Mouse (Mus musculus) testis, adult 2 months (tissue): ENCODE data around the gene Gm5065. TPM values are rescaled to one million over a fixed set of nuclear protein-coding genes. Genes with fewer than 3 reads are reported as not detected.

ENCODE experiments used
- H3K27ac ChIP-seq: fragments of 200-500 bp; 2 replicates; pipeline ENCODE4 v1.5.1; 2012; ENCODE audit warnings: low read depth, low read length; ENCODE audit not compliant: control insufficient read depth, insufficient read depth
- H3K27me3 ChIP-seq: fragments of 200-500 bp; 2 replicates; pipeline ENCODE4 v1.6.1; 2012; ENCODE audit warnings: mild to moderate bottlenecking, low read length, moderate library complexity; ENCODE audit not compliant: control insufficient read depth, insufficient read depth
- H3K36me3 ChIP-seq: fragments of 200-500 bp; 2 replicates; pipeline ENCODE4 v1.6.1; 2012; ENCODE audit warnings: mild to moderate bottlenecking, low read length; ENCODE audit not compliant: control insufficient read depth, insufficient read depth
- H3K4me1 ChIP-seq: fragments of 200-500 bp; 2 replicates; pipeline ENCODE4 v1.6.1; 2012; ENCODE audit warnings: low read length; ENCODE audit not compliant: control insufficient read depth, insufficient read depth
- H3K4me3 ChIP-seq: fragments of 200-500 bp; 2 replicates; pipeline ENCODE4 v1.5.1; 2012; ENCODE audit warnings: low read depth, mild to moderate bottlenecking, low read length, moderate library complexity, mixed read lengths; ENCODE audit not compliant: control insufficient read depth
- CTCF ChIP-seq: fragments of 200-500 bp; IDR thresholded peaks from 2 replicates; pipeline ENCODE4 v1.5.1; 2012; ENCODE audit warnings: low read depth, mild to moderate bottlenecking, inconsistent platforms, low read length, moderate library complexity; ENCODE audit not compliant: control insufficient read depth, insufficient read depth, insufficient replicate concordance
- POLR2A ChIP-seq: fragments of 200-500 bp; IDR thresholded peaks from 2 replicates; pipeline ENCODE4 v1.6.1; 2012; ENCODE audit warnings: low read depth, mild to moderate bottlenecking, inconsistent platforms, low read length, moderate library complexity; ENCODE audit not compliant: control insufficient read depth
- polyA plus RNA-seq: library from polyadenylated mRNA; depleted of rRNA; stranded (reverse); fragments of >200 nt; gene quantifications from 2 replicates; pipeline ENCODE4 v1.2.3, GENCODE M21; 2012; rRNA removed

Gm5065 gene
- polyA plus RNA-seq: not detected in 2 replicates

DNA sequence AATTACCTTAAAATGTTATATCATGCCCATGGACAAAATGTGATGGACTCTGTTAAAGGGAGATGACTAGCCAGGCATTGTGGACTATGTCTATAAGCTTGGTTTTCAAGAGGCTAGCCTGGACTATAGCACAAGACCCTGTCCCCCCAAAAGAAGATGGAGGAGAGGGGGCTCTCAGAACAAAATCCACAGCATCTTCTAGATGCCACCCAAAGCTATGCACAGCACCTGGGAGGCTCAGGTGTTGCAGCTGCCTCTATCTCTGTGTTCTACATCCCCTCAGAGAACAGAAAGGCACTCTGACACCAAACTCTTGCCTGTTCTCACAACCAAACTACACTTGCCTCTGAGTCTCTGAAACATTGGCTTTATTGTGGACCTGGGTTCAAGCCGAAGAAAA, at the start of gene Gm5065:
Gm5065 (plus strand) TSS at position 301 of the 400 bp plus-strand sequence.
- H3K4me3 ChIP-seq: no peak within 1 kb of the TSS
- no peaks in the 10 kb centered on the region for H3K36me3 ChIP-seq
- H3K27me3 ChIP-seq: no peaks in the 10 kb centered on the region
- H3K4me1 ChIP-seq: no peaks in the 10 kb centered on the region
- TF ChIP-seq CTCF: no peak
- no peak for TF ChIP-seq POLR2A
- H3K27ac ChIP-seq: no peak within 1 kb of the TSS

DNA sequence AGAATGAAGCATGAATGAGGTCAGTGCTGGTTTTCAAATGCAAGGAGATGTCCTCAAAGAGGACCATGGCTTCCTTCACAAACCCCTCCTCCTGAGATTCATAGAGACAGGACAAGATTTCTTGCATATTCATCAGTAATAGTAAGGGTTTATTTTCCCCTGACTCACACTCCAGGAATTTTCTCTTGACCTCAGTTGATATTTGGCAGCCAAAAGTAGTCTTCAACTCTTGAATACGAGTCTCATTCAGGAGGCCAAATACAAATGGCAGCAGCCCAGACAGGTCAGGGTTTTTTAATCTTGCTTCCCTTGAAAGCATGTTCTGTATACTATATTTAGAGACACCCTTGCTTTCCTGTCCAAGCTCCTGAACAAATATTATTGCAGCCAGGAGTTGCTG, 22.8 kb upstream of the Gm5065 start:
- H3K27ac ChIP-seq: no peak overlapping the region
- no peak for TF ChIP-seq POLR2A
- no peak for TF ChIP-seq CTCF
- H3K4me1 ChIP-seq: no peaks in the 10 kb centered on the region
- no peak overlapping the region for H3K4me3 ChIP-seq
- no peaks in the 10 kb centered on the region for H3K27me3 ChIP-seq
- H3K36me3 ChIP-seq: no peaks in the 10 kb centered on the region

DNA sequence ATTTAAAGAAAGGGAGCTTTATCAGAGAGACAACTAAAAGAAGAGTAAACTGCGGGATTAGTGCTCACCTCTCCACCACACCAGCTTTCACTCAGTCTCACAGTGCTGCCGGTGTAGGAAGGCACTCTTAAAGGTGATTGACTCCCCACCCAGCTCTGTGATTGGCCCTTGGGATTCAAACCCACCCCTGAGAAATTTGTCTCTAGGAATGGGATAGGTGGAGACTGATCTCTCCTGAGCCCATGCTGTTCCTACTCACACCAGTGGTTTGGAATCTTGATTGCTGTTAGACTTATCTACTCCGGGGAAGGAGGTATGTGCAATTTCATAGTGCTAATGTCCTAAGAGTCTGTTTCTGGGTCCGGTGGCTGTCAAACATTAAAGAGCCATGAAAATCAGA, 598 bp downstream of the Gm5065 start, which contains the start of gene Nlrp2:
Nlrp2 (minus strand) TSS at position 101 of the 400 bp plus-strand sequence.
- Histone ChIP-seq H3K27me3 (no peaks in the 10 kb centered on the region), H3K36me3 (no peaks in the 10 kb centered on the region), H3K4me3 (no peak within 1 kb of the TSS), H3K27ac (no peak within 1 kb of the TSS), H3K4me1 (no peaks in the 10 kb centered on the region)
- TF ChIP-seq POLR2A (no peak), CTCF (no peak)

DNA sequence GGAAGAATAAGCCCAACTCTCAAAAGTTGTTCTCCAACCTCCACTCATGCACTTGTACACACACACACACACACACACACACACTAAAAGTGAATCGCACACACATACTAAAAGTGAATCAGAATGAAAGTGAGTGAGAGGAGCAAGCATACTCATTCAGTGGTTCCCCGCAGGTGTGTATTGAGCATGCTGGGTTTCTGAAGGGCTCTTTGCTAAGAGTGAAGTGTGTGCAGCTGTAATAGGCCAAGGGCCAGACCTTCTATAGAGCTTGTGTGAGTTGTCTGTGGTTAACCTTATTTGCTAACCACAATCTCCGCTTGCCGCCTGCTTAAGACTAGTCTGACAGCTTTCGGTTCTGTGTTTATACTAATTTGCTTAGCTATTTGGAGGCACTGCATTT, 13.3 kb downstream of the Gm5065 start:
- no peak overlapping the region for H3K27ac ChIP-seq

DNA sequence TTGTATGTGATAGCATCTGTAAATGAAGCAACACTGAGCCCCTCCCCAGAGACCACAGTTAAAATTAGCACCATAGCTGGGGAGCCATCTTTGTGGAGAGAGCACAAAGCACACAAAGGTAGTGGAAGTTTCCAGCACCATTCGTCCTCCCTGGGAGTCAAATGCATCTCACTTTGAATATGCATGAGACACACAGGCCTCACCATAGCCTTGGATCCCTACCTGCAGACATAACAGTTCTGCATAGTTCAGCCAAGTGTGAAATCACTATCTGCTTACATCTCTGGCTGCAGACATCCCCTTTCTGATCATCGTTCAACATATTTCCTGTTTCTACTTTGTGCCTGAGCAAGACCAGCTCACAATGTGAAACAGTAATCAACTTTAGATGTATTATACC, 16.4 kb downstream of the Gm5065 start:
- H3K27me3 ChIP-seq: no peaks in the 10 kb centered on the region
- no peak for TF ChIP-seq POLR2A
- TF ChIP-seq CTCF: no peak
- H3K4me1 ChIP-seq: no peaks in the 10 kb centered on the region
- H3K27ac ChIP-seq: no peak overlapping the region
- no peak overlapping the region for H3K4me3 ChIP-seq
- H3K36me3 ChIP-seq: no peaks in the 10 kb centered on the region

More for the DNA sequence above, 13.3 kb downstream of the Gm5065 start:
- no peaks in the 10 kb centered on the region for H3K27me3 ChIP-seq
- H3K4me3 ChIP-seq: no peak overlapping the region
- H3K4me1 ChIP-seq: no peaks in the 10 kb centered on the region
- TF ChIP-seq CTCF: no peak
- TF ChIP-seq POLR2A: no peak
- H3K36me3 ChIP-seq: no peaks in the 10 kb centered on the region

DNA sequence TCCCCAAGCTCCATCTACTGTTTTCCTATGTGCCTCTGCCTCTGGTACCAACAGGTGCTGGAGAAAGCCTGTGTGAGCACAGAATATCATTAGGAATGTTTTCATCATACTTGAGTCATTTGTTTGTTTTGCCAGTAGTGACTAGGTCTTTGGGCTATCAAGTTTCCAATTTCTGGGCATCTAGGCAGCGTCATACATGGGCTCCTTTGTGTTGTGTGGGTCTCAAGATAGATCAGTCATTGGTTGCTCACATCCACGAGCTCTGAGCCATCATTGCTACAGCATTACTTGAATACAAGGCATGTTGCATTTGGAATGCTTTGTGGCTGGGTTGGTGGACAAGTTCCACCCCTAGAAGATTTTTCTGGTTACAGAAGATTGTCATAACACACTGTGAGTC, 55.9 kb downstream of the Gm5065 start:
- H3K27ac ChIP-seq: no peak overlapping the region
- no peaks in the 10 kb centered on the region for H3K4me1 ChIP-seq
- no peaks in the 10 kb centered on the region for H3K27me3 ChIP-seq
- H3K36me3 ChIP-seq: no peaks in the 10 kb centered on the region
- TF ChIP-seq POLR2A (no peak), CTCF (no peak)
- no peak overlapping the region for H3K4me3 ChIP-seq

Other genes with a start within 250 kb of the Gm5065 start
- gene Rfpl4, start 233.6 kb upstream of the Gm5065 start, polyA plus RNA-seq: 0.07 TPM in 1 of 2 replicates, not detected in the other
- 142 and 148 TPM in 2 replicates for gene Rasl2-9, start 224.6 kb upstream of the Gm5065 start, polyA plus RNA-seq
- gene Vmn1r55, start 200.9 kb upstream of the Gm5065 start, polyA plus RNA-seq: not detected in 2 replicates
- not detected in 2 replicates for gene Vmn1r56, start 153.8 kb upstream of the Gm5065 start, polyA plus RNA-seq
- not detected in 2 replicates for gene Vmn1r57, start 132.0 kb upstream of the Gm5065 start, polyA plus RNA-seq
- not detected in 2 replicates for gene Nlrp2, start 498 bp downstream of the Gm5065 start, polyA plus RNA-seq
- gene Vmn1r58, start 62.9 kb downstream of the Gm5065 start, polyA plus RNA-seq: not detected in 2 replicates
- not detected in 2 replicates for gene Vmn1r59, start 106.2 kb downstream of the Gm5065 start, polyA plus RNA-seq
- gene Vmn2r28, start 143.4 kb downstream of the Gm5065 start, polyA plus RNA-seq: not detected in 2 replicates
- gene Vmn1r60, start 196.8 kb downstream of the Gm5065 start, polyA plus RNA-seq: not detected in 2 replicates